Mouse (Mus musculus): ENCODE data around the gene Hoxb7.

Hoxb7 gene

DNA sequence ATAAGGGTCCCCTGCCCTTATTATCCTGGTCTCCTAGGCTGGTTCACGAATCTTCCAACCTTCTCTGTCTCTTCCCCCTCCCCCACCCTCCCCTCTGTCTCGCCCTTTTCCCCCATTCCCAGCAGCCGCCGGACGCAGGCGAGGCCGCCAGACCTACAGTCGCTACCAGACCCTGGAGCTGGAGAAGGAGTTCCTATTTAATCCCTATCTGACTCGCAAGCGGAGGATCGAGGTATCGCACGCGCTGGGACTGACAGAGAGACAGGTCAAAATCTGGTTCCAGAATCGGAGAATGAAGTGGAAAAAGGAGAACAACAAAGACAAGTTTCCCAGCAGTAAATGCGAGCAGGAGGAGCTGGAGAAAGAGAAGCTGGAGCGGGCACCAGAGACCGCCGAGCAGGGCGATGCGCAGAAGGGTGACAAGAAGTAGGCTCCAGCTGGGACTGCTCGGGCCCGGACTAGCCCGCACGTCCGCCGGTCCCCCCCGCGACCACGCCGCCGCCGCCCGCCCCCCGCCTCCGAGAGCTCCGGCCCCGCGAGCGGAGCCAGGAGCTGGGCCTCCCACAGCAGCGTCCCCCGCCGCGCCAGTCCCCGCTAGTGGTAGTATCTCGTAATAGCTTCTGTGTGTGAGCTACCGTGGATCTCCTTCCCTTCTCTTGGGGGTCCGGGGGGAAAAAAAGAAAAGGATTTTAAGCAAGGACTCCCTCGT is 2.2 kb upstream of the Hoxb7 start:
- DNase-seq (ENCODE audit: extremely low read depth, insufficient read length, low spot score): peak; percentile 54

DNA sequence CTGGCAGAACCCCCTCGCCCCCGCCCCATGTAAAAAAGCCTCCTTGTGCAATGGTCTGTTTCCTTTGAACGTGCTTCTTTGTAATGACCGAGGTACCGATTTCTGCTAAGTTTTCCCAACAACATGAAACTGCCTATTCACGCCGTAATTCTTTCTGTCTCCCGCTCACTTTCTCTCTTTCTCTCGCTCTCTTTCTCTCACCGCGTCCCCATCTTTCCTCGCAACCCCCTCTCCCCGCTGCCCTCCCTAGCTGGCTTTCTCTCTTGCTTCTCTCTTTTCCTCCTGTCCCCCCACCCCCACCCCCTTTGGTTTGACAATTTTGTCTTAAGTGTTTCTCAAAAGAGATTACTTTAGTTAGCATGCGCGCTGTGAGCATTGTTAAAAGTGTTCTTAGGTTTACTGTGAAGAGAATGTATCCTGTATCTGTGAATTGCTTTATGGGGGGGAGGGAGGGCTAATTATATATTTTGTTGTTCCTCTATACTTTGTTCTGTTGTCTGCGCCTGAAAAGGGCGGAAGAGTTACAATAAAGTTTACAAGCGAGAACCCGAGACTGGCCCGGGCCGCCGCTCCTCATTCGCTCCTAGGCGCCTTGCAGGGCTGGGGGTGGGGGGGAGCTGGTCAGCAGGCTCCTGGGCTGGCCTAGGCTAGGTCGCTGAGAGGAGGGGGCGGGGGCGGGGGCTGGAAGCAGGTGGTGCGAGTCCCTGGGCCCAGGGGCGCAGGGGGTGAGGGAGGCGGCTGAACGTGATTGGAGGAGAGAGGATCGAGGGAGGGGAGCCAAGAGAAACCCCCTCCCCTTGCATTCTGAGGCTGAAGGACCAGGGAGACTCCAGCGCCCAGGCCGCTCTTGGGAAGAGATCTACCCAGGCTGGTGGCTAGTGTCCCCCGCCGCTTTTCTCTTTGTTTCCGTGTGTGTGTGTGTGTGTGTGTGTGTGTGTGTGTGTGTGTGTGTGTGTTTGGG is 1.4 kb upstream of the Hoxb7 start:
- DNase-seq (ENCODE audit: extremely low read depth, insufficient read length, low spot score): no peak

DNA sequence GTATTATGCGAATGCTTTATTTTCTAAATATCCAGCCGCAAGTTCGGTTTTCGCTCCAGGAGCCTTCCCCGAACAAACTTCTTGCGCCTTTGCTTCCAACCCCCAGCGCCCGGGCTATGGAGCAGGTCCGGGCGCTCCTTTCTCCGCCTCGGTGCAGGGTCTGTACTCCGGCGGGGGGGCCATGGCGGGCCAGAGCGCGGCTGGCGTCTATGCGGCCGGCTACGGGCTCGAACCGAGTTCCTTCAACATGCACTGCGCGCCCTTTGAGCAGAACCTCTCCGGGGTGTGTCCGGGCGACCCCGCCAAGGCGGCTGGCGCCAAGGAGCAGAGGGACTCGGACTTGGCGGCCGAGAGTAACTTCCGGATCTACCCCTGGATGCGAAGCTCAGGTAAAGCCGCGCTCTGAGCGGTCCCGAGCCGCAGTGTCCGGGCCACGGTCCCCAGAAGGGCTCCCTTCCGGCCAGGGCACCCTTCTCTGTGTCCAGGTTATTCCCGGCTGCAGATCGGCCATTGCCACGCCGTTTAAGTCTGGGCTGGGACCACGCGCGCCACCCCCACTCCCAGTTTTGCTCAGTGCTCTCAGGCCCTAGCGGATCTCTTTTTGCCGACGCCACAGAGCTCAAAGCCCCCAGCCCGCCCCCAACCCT is 439 bp downstream of the Hoxb7 start:
- DNase-seq (ENCODE audit: extremely low read depth, insufficient read length, low spot score): no peak

DNA sequence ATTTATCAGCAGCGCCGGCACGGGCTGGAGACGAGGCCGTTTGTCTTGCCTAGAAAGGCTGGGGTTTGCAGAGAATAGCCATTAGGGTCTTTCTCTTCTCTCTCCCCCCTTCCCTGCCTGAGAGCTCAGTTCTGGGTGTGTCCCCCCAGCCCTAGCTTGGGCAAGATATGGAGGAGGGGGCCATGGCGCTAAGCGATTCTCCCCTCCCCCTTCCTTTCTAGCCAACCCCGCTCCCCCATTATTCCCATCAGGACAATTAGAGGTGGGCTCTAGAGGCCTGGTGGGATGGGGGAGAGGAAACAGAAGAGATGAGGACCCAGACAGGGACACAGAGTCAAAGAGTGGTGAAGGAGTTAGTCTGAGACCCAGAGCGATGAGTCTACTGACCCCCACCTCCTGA is 988 bp downstream of the Hoxb7 start:
- no peak for DNase-seq (ENCODE audit: extremely low read depth, insufficient read length, low spot score)

DNA sequence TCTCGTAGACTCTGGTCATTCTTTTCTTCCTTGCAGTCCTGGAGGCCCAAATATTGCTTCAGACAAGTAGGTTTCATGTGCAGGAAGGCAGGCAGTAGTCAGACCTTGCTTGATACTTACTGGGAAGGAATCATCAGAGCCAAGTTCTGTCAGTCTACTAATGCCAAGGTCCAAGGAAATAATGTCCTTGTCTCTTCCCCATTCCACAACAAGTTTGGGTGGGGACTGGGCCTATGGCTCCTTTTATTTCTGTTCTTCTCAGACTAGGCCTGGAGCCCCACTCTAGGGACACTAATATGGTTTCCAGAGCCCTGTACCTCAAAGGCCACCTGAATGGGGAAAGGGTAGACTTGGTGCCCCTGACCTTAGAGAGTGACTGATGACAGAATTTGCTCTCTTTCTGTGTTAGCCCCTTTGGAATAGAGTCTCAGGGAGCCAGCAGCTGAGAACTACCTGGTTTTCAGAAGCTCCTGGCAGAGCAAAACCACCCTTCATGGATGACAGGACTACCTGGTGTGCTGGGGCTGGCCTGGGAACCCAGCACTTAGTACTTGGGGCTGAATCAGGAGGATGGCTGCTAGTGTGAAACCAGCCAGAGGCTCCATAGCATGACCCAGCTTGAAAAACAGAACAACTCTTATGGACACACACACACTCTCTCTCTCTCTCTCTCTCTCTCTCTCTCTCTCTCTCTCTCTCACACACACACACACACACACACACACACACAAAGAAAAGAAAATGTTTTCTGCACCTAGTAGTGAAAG is 2.2 kb downstream of the Hoxb7 start:
- no peak for DNase-seq (ENCODE audit: extremely low read depth, insufficient read length, low spot score)

DNA sequence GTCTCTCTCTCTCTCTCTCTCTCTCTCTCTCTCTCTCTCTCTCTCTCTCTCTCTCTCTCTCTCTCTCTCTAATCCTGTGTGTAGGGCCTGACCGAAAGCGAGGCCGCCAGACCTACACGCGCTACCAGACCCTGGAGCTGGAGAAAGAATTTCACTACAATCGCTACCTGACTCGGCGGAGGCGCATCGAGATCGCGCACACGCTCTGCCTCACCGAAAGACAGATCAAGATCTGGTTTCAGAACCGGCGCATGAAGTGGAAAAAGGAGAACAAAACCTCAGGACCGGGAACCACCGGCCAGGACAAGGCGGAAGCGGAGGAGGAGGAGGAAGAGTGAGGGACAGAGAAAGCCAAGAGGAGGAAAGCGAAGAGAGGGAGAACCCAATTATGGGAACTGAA is 2.9 kb downstream of the Hoxb7 start:
- DNase-seq (ENCODE audit: extremely low read depth, insufficient read length, low spot score): no peak

DNA sequence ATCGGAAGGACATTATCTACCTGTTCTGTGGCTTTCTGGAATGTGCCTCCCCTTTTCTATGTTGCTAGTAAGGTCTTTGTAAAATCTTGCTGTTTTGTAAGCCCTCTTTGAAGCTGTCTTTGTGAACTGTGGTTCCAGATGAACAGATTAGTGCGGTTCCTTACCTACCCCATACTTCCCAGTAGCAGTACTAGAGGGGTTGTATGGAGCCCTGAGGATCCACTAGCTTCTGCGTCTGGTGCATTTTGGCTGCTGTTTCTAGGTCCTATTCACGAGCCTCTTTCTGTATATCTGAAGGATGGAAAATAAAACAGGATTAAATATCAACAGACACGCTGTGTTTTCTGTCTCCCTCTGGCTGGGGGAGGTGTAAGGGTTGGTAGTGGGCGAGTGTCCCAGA is 3.4 kb downstream of the Hoxb7 start:
- no peak for DNase-seq (ENCODE audit: extremely low read depth, insufficient read length, low spot score)

DNA sequence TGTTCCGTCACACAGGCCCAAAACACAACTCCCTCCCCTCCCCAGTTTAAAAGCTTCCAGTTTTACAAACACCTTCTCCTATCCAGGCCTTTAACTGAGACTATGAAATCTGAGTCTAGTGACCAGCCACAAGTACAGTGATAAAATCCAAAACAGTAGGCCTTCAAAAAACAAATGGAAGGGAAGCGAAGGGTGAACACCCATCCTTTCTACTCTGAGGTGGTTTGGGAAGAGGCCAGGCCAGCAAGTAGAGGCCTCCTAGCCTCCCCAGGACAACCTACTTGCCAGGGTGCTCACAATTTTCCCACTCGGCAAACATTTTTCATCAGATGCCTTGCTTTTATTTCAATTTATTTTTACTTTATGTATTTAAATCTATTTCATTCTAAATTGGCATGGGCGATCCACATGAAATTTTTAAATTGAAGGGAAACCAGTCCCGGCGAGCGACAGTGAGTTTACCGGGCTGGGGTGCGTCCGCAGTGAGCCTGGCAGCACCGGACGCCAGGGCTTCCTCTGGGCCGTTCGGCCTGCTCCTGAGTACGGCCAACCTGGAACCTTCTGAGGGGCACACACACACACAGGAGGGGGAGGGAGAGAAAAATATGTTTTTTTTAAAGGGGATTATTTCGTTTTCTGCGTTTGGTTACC is 4.4 kb downstream of the Hoxb7 start:
- no peak for DNase-seq (ENCODE audit: extremely low read depth, insufficient read length, low spot score)

DNA sequence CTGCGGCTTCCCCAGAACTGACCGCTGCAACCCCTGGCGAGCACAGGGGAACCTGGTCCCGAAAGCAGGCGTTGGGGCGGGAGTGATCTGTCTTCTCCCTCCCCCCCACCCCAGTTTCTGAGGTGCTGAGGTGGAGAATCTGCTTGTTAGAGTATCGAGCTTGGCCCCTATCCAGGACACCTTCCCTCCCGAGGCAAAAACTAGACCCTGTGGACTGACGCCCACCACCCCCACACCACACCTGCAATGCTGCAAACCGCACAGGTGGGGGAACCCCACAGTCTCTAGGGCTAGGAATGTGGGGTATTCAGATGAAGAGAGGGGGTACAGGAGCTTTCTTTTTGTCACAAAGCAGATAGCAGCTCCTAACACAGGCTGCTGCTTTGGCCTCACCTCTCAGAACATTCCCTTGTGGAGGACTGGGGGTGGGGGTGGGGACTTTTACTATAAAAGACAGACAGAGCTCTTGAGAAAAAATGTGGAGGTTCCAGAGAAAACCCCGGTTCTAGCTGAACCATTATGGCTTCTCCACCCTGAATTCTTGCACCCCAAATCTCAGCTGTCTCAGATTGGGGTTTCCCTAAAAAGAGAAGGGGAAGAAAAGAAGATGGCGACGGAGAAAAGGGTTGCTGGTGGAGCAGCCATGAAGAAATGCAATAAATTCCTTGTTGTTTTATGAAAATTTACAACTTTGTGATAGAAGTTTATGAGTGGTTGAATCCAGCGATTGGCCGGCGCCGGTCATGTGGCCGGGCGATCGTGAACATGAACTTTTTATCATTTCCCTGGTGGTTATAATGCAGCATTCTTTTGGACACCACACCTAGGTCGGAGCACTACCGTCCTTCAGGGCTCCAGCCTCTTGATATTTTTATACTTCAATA is 5.5 kb downstream of the Hoxb7 start, which contains the start of gene Hoxb6:
Hoxb6 (plus strand) TSS at position 796 of the 884 bp plus-strand sequence.
- peak; percentile 59 for DNase-seq (ENCODE audit: extremely low read depth, insufficient read length, low spot score)

DNA sequence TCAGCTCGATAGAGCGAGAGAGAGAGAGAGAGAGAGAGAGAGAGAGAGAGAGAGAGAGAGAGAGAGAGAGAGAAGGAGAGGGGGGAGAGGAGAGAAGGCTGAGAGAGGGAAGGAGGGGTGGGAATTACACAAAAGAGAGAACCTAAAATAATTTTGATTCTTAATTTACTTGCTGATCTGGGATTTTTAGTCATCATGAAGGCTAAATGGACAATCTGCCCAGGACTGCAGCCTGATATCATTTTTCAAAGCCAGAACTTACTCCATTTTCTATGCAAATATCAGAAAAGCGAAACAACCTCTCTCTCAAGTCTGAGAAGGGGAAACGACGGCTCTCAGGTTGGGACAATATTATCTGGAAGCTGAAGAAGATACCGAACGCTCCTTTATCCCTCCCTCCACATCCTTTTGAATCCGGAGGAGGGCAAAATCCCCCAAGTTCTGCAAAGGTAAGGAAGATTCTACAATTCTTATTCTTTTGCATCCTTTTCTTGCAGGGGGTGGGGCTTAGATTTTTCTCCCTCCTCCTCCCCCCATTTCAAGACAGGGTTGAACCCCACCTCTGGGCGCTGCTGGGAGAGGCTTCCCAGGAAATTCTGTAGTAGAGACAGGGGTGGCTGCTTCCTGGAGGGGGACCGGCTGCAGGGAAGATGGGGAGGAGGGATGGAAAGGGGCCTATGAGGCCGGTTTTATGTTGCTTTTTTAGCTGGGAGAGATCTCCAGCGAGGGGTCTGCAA is 6.3 kb downstream of the Hoxb7 start:
- DNase-seq (ENCODE audit: extremely low read depth, insufficient read length, low spot score): peak; percentile 73

DNA sequence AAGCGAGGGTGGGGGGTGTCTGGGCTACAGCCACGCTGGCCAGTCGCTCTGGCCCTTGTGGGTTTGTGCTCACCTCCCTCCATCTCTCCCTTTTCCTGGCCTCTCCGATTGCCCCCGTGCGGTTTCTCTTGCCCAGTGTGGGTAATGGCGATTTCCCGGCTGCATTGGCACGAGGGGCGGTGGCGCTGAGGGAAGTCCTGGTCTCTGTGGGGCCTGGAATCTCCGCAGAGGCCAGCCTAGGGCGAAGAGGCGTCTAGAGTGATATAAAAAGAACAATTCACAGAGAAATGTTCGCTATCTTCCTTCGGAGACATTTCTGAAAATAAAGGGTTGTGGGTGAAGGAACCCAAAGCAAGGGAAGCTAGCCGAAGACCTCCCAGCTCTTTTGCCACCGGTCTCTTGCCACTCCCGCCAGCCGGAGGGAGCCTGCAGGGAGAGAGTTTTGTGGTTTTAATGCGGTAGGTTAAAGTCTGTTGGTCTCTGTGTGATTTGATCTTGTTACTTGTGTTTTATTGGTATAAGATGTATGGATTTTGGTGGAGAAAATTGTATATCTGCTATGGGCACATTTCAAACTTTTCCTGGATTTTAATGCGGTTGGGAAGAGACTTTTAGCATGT is 7.0 kb downstream of the Hoxb7 start:
- no peak for DNase-seq (ENCODE audit: extremely low read depth, insufficient read length, low spot score)

DNA sequence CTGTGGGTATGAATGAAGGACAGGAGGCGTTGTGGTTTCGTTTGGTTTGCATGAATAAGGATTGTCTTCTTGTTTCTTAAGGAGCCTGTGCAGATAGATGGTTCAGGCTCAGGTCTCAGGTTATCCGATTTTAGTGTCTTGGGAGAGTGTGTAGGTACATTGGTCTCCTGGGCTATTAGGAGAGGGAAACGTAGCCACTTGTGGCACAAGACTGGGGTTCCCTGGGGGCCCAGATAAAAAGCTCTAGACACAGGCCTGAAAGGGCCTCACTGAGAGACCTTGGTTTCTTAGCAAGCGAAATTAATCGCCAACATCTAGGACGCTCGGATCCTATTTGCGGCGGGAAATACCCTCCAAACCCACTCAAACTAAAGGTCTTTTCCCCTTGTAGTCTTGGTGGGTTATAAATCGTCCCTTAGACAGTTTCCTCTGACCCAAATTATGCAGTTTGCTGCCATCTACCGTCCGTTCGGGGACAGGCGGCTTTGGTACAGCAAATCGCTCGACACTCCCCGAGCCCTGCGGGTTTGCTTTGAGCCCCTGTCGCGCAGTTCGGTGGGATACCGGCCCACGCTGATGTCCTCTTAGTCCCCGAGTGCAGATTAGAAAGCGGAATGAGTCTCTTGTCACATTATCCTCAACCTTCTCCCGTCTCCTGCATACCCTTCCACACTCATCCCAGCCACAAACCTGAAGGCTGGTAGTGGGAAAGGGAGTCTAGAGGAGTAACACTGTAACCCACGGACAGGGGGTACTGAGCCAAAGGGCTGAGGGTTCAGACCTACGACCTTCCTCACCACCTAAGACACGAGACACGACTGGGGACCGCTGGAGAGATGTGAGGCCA is 8.0 kb downstream of the Hoxb7 start:
- peak; percentile 73 for DNase-seq (ENCODE audit: extremely low read depth, insufficient read length, low spot score)

DNA sequence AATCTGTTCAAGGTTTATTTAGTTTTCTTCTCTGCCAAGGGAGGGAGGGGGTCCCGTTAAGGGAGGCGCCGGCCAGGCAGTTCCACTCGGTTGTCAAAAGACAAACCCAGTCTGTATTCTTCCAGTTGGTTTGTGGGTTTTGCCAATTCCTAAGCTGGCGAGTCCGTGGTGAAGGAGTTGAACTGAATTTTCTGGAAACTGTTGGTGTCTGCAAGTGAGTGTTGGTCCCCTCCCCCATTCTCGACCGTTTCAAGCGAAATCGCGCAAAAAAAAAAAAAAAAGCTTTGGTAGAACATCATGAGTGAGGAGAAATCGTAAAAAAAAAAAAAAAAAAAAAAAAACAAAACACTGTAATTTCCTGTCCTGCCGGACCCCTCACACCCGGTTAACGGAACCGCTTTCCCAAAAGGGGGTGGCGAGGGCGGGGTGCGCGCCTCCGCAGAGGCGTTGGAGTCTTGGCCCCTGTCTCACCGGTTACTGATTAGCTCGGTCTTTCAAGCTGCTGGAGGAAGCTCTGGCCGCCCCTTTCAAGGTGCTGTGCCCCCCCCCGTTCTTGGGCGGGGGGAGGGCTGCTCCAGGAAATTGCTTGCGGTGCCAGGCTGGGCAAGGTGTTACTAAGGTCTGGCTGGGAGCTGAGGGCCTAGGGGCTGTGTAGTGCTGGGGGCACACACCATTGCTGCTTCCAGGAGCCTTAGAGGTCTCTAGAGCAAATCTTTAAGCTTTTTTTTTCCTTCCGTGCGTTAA is 8.8 kb downstream of the Hoxb7 start:
- DNase-seq (ENCODE audit: extremely low read depth, insufficient read length, low spot score): no peak

DNA sequence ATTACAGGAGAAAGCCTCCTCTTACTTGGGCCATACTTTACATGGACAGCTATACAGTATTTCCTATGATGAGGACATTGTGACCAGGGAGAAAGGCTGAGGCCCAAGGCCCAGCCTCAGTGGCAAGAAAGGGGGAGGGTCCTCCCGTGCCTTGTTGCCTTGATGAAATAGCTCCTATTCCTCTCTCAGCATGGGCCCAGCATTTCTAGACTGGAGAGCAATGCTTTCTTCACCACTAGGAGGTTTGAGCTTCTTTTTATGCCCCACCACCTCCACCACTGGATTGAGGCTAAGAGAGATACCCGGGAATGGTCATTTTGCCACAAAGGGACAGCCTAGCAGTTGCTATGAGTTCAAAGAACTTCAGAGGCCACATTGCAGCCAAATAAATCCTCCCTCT is 10.6 kb downstream of the Hoxb7 start:
- no peak for DNase-seq (ENCODE audit: extremely low read depth, insufficient read length, low spot score)

DNA sequence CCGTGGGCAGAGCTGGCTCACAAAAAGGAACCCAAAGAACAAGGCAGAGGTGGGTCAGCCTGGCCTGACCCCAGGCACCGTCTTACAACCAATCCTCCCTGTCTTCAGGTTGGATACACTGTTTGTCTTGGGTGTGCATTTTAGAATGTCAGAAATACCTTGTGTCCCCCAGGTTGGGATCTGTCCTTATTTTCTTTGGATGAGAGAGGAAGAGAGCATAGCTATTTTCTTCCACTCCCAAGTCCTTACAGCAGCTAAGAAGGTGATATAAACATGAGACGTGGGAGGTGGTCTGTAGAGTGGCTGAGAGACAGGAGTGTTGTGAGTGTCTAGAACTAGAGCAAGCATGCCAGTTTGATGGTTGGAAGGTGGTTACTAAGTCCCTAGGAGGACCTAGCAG is 11.0 kb downstream of the Hoxb7 start:
- no peak for DNase-seq (ENCODE audit: extremely low read depth, insufficient read length, low spot score)

DNA sequence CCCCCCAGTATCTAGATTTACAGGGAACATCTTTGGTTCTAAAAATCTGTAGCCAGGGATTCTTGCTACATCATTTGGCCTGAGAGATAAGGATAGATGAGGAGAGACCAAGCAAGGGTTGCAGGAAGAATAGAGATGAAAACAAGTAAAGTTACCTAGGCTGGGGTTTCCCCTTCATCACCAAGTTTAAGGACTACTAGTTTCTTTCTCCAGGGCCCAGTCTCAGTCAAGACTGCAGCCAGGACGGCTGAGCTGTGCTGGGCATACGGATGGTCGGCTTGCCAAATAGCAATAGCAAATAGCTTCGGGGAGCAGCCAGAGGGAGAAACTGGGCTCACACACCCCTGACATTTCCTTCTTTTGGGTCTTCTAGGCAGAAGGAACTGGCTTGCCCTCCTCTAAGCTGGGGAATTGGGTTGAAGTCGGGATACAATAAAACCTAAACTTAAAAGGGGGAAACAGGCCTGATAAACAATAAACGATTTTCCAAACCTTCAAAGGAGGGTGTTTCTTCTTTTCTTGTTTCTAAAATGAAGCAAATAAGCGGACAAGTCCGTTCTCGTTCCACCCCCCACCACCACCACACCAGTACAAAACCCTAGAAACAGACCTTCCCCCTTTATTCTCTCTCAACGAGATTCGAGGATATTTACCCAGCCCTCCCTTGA is 11.7 kb downstream of the Hoxb7 start:
- no peak for DNase-seq (ENCODE audit: extremely low read depth, insufficient read length, low spot score)
